Mouse (Mus musculus): ENCODE data around the gene Ubap1l. TPM values are rescaled to one million over a fixed set of nuclear protein-coding genes. Genes with fewer than 3 reads are reported as not detected.
A peak's percentile ranks its signal among the peaks of the same experiment; 100 is the strongest.
"Not testable (repeated sequence)": the region's sequence is repeated elsewhere in the genome, so short reads cannot be mapped to it uniquely, and the experiment has no call there.

Ubap1l gene
- polyA plus RNA-seq, 1 experiment from 2014 or later, result 0.19 TPM

GRCm38 (mm10) chr9:65340414-65340813 is 20.4 kb upstream of the Ubap1l start:
- WGBS, result 86% methylated on average over 2 of the region's 2 CpGs
- H3K9ac ChIP-seq (ENCODE audit: low read depth, low read length), result no peak overlapping the region
- no peak for ATAC-seq (replicated peaks; ENCODE audit: low FRiP score)
- H3K4me2 ChIP-seq, result no peak overlapping the region
- no peak overlapping the region for H3K4me3 ChIP-seq (ENCODE audit: low read depth, low read length)
- H3K27ac ChIP-seq (ENCODE audit: low read depth, low read length), result no peak overlapping the region
- no peaks in the 10 kb centered on the region for H3K27me3 ChIP-seq (replicated peaks; ENCODE audit: control insufficient read depth, insufficient read depth, low read length)
- no peaks in the 10 kb centered on the region for H3K4me1 ChIP-seq (replicated peaks; ENCODE audit: control insufficient read depth, insufficient read depth, low read length)
- no peak for DNase-seq (ENCODE audit: low spot score)
- H3K9me3 ChIP-seq (ENCODE audit: control insufficient read depth, low read length), result peaks cover 3% of the 10 kb centered on the region; the same call in 1 of the 2 replicates
- no peaks in the 10 kb centered on the region for H3K36me3 ChIP-seq (ENCODE audit: control insufficient read depth, insufficient read depth, low read length)

DNA sequence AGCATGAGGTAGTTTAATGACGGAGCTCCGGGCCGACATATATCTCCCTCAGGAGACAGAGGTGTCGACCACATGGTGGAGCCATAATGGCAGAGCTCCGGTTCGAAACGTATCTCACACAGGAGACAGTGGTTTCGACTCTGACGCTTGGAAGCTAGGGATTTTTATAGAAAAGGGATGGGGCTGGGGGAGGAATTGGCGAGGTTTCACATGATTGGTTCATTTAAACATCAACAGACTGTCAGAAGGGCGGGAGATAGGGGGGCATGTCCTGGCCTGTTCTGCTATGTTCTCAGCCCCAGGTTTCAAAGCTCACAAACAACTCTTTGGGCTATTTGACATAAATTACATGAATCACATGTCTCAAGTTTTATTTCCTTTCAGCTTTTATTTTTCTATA is 15.4 kb upstream of the Ubap1l start:
- H3K4me1 ChIP-seq (replicated peaks; ENCODE audit: control insufficient read depth, insufficient read depth, low read length), result peaks cover 17% of the 10 kb centered on the region
- peak overlapping the region; percentile 95 for H3K9ac ChIP-seq (ENCODE audit: low read depth, low read length)
- peak overlapping the region; percentile 77 for H3K4me2 ChIP-seq
- ATAC-seq (replicated peaks; ENCODE audit: low FRiP score); H3K36me3 ChIP-seq (ENCODE audit: control insufficient read depth, insufficient read depth, low read length); H3K27me3 ChIP-seq (replicated peaks; ENCODE audit: control insufficient read depth, insufficient read depth, low read length); H3K9me3 ChIP-seq (ENCODE audit: control insufficient read depth, low read length); DNase-seq (ENCODE audit: low spot score): not testable (repeated sequence)
- H3K27ac ChIP-seq (ENCODE audit: low read depth, low read length), result peak overlapping the region; percentile 95
- peak overlapping the region; percentile 83 for H3K4me3 ChIP-seq (ENCODE audit: low read depth, low read length)
- 71% methylated on average over 11 of the region's 11 CpGs for WGBS

DNA sequence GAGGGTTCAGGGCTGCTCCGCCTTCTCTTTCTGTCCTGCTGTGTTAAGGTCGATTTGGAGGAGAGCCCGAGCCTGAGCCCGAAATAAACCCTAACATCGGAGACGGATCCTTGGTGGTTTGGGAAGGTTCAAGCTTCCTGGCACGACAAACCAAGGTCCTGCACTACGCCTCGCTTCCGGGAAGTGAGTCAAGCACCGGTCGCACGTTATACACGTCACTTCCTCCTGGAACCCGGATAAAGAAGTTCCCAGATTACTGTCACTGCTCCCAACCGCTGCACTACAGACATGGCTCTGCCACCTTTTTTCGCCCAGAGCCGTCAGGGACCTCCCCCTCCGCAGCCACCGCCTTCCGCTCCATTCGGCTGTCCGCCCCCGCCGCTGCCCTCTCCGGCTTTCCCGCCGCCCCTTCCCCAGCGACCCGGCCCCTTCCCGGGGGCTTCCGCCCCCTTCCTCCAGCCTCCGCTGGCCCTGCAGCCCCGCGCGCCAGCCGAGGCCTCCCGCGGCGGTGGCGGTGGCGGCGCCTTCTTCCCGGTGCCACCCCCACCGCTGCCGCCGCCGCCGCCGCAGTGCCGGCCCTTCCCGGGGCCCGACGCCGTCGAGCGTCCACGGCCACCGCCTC is 14.9 kb upstream of the Ubap1l start, which contains the start of gene Pdcd7:
Pdcd7 (plus strand) TSS at position 251 of the 622 bp plus-strand sequence.
- Histone ChIP-seq H3K4me3 (ENCODE audit: low read depth, low read length) (peak within 1 kb of the TSS; percentile 83), H3K9ac (ENCODE audit: low read depth, low read length) (peak within 1 kb of the TSS; percentile 95), H3K9me3 (ENCODE audit: control insufficient read depth, low read length) (peaks cover 3% of the 10 kb centered on the region; the same call in 1 of the 2 replicates), H3K4me2 (peak within 1 kb of the TSS; percentile 77), H3K27ac (ENCODE audit: low read depth, low read length) (peak within 1 kb of the TSS; percentile 95), H3K4me1 (replicated peaks; ENCODE audit: control insufficient read depth, insufficient read depth, low read length) (peaks cover 17% of the 10 kb centered on the region), H3K36me3 (ENCODE audit: control insufficient read depth, insufficient read depth, low read length) (no peaks in the 10 kb centered on the region), H3K27me3 (replicated peaks; ENCODE audit: control insufficient read depth, insufficient read depth, low read length) (no peaks in the 10 kb centered on the region)
- DNase-seq (ENCODE audit: low spot score) (peak; percentile 96), ATAC-seq (replicated peaks; ENCODE audit: low FRiP score) (peak; percentile 93)
- under 1% methylated on average over 54 of the region's 59 CpGs for WGBS

DNA sequence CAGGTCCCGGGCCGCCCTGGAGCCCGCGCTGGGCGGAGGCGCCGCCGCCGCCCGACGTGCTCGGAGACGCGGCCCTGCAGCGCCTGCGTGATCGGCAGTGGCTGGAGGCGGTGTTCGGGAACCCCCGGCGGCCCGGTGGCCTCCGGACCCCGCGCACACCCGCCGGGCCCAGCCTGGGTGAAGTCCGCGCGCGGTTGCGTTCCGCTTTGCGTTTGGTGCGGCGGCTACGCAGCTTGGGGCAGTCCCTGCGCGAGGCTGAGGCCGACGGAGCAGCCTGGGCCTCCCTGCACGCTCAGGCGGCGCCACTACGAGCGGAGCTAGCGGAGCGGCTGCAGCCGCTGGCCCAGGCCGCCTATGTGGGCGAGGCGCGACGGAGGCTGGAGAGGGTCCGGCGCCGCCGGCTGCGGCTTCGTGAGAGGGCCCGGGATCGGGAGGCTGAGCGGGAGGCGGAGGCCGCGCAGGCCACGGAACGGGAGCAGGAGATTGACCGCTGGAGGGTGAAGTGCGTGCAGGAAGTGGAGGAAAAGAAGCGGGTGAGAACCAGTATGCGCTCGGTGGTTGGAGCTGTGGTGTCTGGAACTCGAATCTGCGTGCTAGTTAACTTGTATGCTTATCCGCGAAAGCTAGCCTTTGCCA is 14.2 kb upstream of the Ubap1l start:
- WGBS, result under 1% methylated on average over 75 of the region's 77 CpGs

DNA sequence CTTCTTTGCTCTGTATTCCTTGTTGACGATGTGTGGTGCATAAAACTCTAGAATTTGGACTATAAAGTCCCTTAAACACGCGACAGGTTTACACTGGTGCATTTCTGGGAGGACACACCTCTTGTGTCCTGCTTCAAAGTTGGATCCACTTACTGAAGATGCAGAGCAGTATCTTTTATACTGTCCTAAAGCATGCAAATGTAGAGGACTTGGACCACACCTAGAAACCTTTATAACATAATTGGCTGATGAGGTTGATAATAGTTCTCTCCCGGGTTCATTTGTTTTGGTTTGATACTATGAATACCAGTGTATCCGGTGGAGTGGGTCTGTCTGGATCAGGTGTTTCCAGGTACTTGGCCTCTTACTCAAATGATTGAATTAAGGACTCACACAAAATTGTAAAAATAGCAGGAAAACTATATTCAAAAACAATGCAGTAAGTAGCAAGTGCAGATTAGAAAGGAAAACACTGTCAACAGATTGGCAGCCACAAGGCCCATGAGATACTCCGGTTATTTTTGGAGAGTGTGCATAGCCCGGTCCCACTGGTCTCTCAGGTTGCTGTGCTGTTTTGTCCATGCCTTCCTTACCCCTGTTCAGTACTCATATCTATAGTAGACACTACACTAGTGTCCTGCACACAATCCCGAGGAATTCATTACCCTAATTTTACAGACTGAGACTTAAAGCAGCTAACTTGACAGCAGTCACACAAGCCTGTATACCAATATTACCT is 13.6 kb upstream of the Ubap1l start:
- 36% methylated on average over 8 of the region's 8 CpGs for WGBS
- Histone ChIP-seq H3K4me3 (ENCODE audit: low read depth, low read length) (peak overlapping the region; percentile 83), H3K4me2 (peak overlapping the region; percentile 77), H3K36me3 (ENCODE audit: control insufficient read depth, insufficient read depth, low read length) (no peaks in the 10 kb centered on the region), H3K27me3 (replicated peaks; ENCODE audit: control insufficient read depth, insufficient read depth, low read length) (no peaks in the 10 kb centered on the region), H3K4me1 (replicated peaks; ENCODE audit: control insufficient read depth, insufficient read depth, low read length) (peaks cover 17% of the 10 kb centered on the region), H3K9ac (ENCODE audit: low read depth, low read length) (peak overlapping the region; percentile 95), H3K27ac (ENCODE audit: low read depth, low read length) (peak overlapping the region; percentile 95), H3K9me3 (ENCODE audit: control insufficient read depth, low read length) (peaks cover 3% of the 10 kb centered on the region; the same call in 1 of the 2 replicates)
- DNase-seq (ENCODE audit: low spot score), result no peak
- no peak for ATAC-seq (replicated peaks; ENCODE audit: low FRiP score)

More for the DNA sequence above, 14.2 kb upstream of the Ubap1l start:
- Histone ChIP-seq H3K36me3 (ENCODE audit: control insufficient read depth, insufficient read depth, low read length) (no peaks in the 10 kb centered on the region), H3K9ac (ENCODE audit: low read depth, low read length) (peak overlapping the region; percentile 95), H3K9me3 (ENCODE audit: control insufficient read depth, low read length) (peaks cover 3% of the 10 kb centered on the region; the same call in 1 of the 2 replicates), H3K4me2 (peak overlapping the region; percentile 77), H3K27me3 (replicated peaks; ENCODE audit: control insufficient read depth, insufficient read depth, low read length) (no peaks in the 10 kb centered on the region), H3K27ac (ENCODE audit: low read depth, low read length) (peak overlapping the region; percentile 95), H3K4me3 (ENCODE audit: low read depth, low read length) (peak overlapping the region; percentile 83), H3K4me1 (replicated peaks; ENCODE audit: control insufficient read depth, insufficient read depth, low read length) (peaks cover 17% of the 10 kb centered on the region)
- ATAC-seq (replicated peaks; ENCODE audit: low FRiP score), result peak; percentile 83
- peak; percentile 78 for DNase-seq (ENCODE audit: low spot score)

- Histone ChIP-seq H3K27ac (ENCODE audit: low read depth, low read length) (no peak overlapping the region), H3K9ac (ENCODE audit: low read depth, low read length) (no peak overlapping the region), H3K27me3 (replicated peaks; ENCODE audit: control insufficient read depth, insufficient read depth, low read length) (no peaks in the 10 kb centered on the region), H3K36me3 (ENCODE audit: control insufficient read depth, insufficient read depth, low read length) (peaks cover 2% of the 10 kb centered on the region; the same call in 1 of the 2 replicates), H3K9me3 (ENCODE audit: control insufficient read depth, low read length) (no peaks in the 10 kb centered on the region), H3K4me1 (replicated peaks; ENCODE audit: control insufficient read depth, insufficient read depth, low read length) (peaks cover 6% of the 10 kb centered on the region), H3K4me2 (no peak overlapping the region), H3K4me3 (ENCODE audit: low read depth, low read length) (no peak overlapping the region)
- WGBS, result 83% methylated on average over 5 of the region's 5 CpGs
- DNase-seq (ENCODE audit: low spot score), result no peak
- ATAC-seq (replicated peaks; ENCODE audit: low FRiP score), result no peak
Observed at GRCm38 (mm10) chr9:65353251-65353650, 7.6 kb upstream of the Ubap1l start.

DNA sequence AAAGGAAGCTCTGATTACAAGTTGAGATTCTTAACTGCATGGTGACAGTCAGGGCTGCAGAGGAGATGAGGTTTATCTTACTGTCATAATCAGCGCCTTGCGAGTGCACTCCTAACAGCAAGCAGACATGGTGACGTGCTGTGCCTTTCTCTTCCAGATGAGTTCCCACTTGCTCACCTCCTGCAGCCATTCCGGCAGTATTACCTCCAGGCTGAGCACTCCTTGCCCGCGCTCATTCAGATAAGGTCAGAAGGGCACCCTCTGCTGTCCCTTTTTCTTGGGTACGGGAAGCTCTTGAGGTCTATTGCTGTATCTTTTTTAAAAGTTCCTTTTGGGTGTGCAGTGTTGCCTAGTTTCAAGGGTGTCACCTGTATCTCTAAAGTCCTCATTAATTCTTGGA is 4.3 kb upstream of the Ubap1l start:
- Histone ChIP-seq H3K4me1 (replicated peaks; ENCODE audit: control insufficient read depth, insufficient read depth, low read length) (0 out of 2 replicates have a peak, but pooled peaks cover 6% of the 10 kb centered on the region), H3K27me3 (replicated peaks; ENCODE audit: control insufficient read depth, insufficient read depth, low read length) (no peaks in the 10 kb centered on the region), H3K27ac (ENCODE audit: low read depth, low read length) (no peak overlapping the region), H3K4me2 (no peak overlapping the region), H3K4me3 (ENCODE audit: low read depth, low read length) (no peak overlapping the region), H3K9ac (ENCODE audit: low read depth, low read length) (no peak overlapping the region), H3K9me3 (ENCODE audit: control insufficient read depth, low read length) (no peaks in the 10 kb centered on the region), H3K36me3 (ENCODE audit: control insufficient read depth, insufficient read depth, low read length) (peaks cover 11% of the 10 kb centered on the region)
- no peak for DNase-seq (ENCODE audit: low spot score)
- no peak for ATAC-seq (replicated peaks; ENCODE audit: low FRiP score)
- WGBS, result 85% methylated on average over 7 of the region's 7 CpGs

- no peak for DNase-seq (ENCODE audit: low spot score)
- 87% methylated on average over 2 of the region's 2 CpGs for WGBS
Observed at GRCm38 (mm10) chr9:65356971-65357370, 3.9 kb upstream of the Ubap1l start.

More at GRCm38 (mm10) chr9:65356971-65357370, 3.9 kb upstream of the Ubap1l start:
- Histone ChIP-seq H3K9ac (ENCODE audit: low read depth, low read length) (no peak overlapping the region), H3K4me1 (replicated peaks; ENCODE audit: control insufficient read depth, insufficient read depth, low read length) (0 out of 2 replicates have a peak, but pooled peaks cover 6% of the 10 kb centered on the region), H3K27ac (ENCODE audit: low read depth, low read length) (no peak overlapping the region), H3K9me3 (ENCODE audit: control insufficient read depth, low read length) (no peaks in the 10 kb centered on the region), H3K4me3 (ENCODE audit: low read depth, low read length) (no peak overlapping the region), H3K4me2 (no peak overlapping the region), H3K36me3 (ENCODE audit: control insufficient read depth, insufficient read depth, low read length) (peaks cover 11% of the 10 kb centered on the region), H3K27me3 (replicated peaks; ENCODE audit: control insufficient read depth, insufficient read depth, low read length) (no peaks in the 10 kb centered on the region)
- ATAC-seq (replicated peaks; ENCODE audit: low FRiP score), result no peak
